Mouse (Mus musculus) Patski (cell line): ENCODE measurements around the gene Edrf1. TPM values are rescaled to one million over a fixed set of nuclear protein-coding genes. Genes with fewer than 3 reads are reported as not detected.

Source experiments
- ATAC-seq: fragments of 100-300 bp; one replicate; pipeline ENCODE4 v1.8.0; 2021
- CTCF ChIA-PET: fragments of 350-600 bp; sonication (Branson Sonifier 250); formaldehyde crosslinking; loops from one replicate; lab custom pipeline; 2022; ENCODE audit warnings: inconsistent platforms; lab: Charles Lee
- POLR2A ChIA-PET: fragments of 350-600 bp; sonication (Branson Sonifier 250); formaldehyde crosslinking; loops from one replicate; lab custom pipeline; 2022; ENCODE audit warnings: antibody characterized with exemption, inconsistent platforms; lab: Charles Lee
- DNase-seq: peaks from one replicate; pipeline ENCODE4 v3.0.0-alpha.2; 2011; ENCODE audit warnings: low read depth, low spot score
- H3K27me3 ChIP-seq: fragments of 371-371 bp; one replicate; pipeline ENCODE4 v1.5.1; 2021
- CTCF ChIP-seq: fragments of 100-300 bp; IDR thresholded peaks from one replicate; pipeline ENCODE4 v1.5.1; 2021
- in situ Hi-C: fragments of 300-500 bp; cut with MboI; formaldehyde crosslinking; loops from 3 replicates; pipeline ENCODE4 v1.11.1; 2018; ENCODE audit warnings: low pct_unique_long_range_greater_than_20kb, mixed read lengths
- polyA plus RNA-seq: library from polyadenylated mRNA; unstranded; gene quantifications from one replicate; pipeline ENCODE4 v1.2.3, GENCODE M21; 2021

Edrf1 gene
- polyA plus RNA-seq, 1 experiment from 2014 or later = 24.1 TPM

- no peak for TF ChIP-seq CTCF
Measured at GRCm38 (mm10) chr7:133609585-133609984, 27.8 kb upstream of the Edrf1 start.

DNA sequence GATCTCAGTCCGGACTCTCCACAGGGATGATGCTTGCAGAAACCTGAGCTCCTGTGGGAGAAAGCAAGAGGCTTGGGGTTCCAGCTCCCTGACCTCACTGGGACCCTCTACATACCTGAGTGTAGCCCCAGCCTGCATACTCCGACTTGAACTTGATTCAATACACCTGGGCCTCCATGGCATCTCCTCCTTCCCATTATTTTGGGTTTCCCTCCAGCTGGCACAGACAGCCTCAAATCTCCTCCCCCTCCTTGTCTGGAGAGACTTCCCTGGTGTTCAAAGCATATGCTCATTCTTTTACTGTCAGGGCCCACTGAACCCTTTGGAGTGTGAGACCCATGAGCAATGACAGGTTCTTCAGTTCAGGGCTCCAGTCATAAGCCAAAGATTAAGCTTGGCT is 24.4 kb upstream of the Edrf1 start:
- no peak for DNase-seq
- no peak for ATAC-seq
- CTCF ChIA-PET = interaction anchor here (0.6 to 2.8 kb wide), 2 partner anchors 24 to 65 kb away, joined by 3 to 9 read pairs; partner anchors contain the start of gene Edrf1
- H3K27me3 ChIP-seq = no peaks in the 10 kb centered on the region
- POLR2A ChIA-PET = no interaction called here
- no peak for TF ChIP-seq CTCF
- in situ Hi-C loops = no loop called here

More at GRCm38 (mm10) chr7:133609585-133609984, 27.8 kb upstream of the Edrf1 start:
- POLR2A ChIA-PET = no interaction called here
- CTCF ChIA-PET = interaction anchor here (1.2 kb wide), 1 partner anchor 32 kb away, joined by 3 read pairs; no protein-coding TSS in a partner anchor
- DNase-seq (no peak), ATAC-seq (no peak)
- in situ Hi-C loops = no loop called here
- no peaks in the 10 kb centered on the region for H3K27me3 ChIP-seq

GRCm38 (mm10) chr7:133620721-133621120 is 16.6 kb upstream of the Edrf1 start:
- TF ChIP-seq CTCF = peak; percentile 38
- no peak for ATAC-seq
- in situ Hi-C loops = no loop called here
- DNase-seq = no peak
- POLR2A ChIA-PET = no interaction called here
- H3K27me3 ChIP-seq = no peaks in the 10 kb centered on the region
- CTCF ChIA-PET = interaction anchor here (1.3 kb wide), 1 partner anchor 12 kb away, joined by 3 read pairs; no protein-coding TSS in a partner anchor

DNA sequence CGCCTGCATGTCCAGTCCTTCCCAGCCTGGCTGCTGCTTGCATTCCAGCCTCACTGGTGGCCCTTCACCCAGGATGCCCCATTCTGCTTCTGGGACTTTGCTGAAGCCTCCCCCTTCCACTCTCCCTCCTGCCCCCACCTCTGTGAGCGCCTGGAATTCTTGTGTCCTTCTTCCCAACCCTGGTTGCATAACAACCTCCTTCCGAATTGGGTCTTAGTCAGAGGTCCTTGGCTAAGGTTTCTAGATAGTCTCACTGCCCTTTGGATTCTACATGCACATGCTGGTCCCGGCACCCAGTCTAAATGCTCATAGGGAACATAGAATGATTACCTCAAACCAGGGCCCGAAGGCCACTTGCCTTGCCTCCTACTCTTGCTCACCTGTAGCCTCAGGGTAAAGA is 14.1 kb upstream of the Edrf1 start:
- ATAC-seq = no peak
- POLR2A ChIA-PET = no interaction called here
- DNase-seq = no peak
- H3K27me3 ChIP-seq = no peaks in the 10 kb centered on the region
- in situ Hi-C loops = no loop called here
- CTCF ChIA-PET = no interaction called here
- no peak for TF ChIP-seq CTCF

- in situ Hi-C loops = no loop called here
- POLR2A ChIA-PET = no interaction called here
- no peaks in the 10 kb centered on the region for H3K27me3 ChIP-seq
- DNase-seq (no peak), ATAC-seq (no peak)
- no peak for TF ChIP-seq CTCF
- CTCF ChIA-PET = interaction anchor here (1.4 kb wide), 1 partner anchor 10 kb away, joined by 4 read pairs; the partner anchor contains the start of gene Edrf1
Measured at GRCm38 (mm10) chr7:133627184-133627936, 10.0 kb upstream of the Edrf1 start.

GRCm38 (mm10) chr7:133630821-133631220 is 6.5 kb upstream of the Edrf1 start:
- H3K27me3 ChIP-seq = no peaks in the 10 kb centered on the region
- ChIA-PET POLR2A (no interaction called here), CTCF (interaction anchor here (1.3 kb wide), 1 partner anchor 14 kb away, joined by 4 read pairs; no protein-coding TSS in a partner anchor)
- DNase-seq (no peak), ATAC-seq (no peak)
- no peak for TF ChIP-seq CTCF
- in situ Hi-C loops = loop anchor here (10.0 kb wide), 2 partner anchors 316 to 466 kb away; no protein-coding TSS in a partner anchor

- ChIA-PET CTCF (interaction anchor here (1.0 to 1.3 kb wide), 2 partner anchors 522 to 626 kb away, joined by 3 read pairs; no protein-coding TSS in a partner anchor), POLR2A (no interaction called here)
- H3K27me3 ChIP-seq = no peaks in the 10 kb centered on the region
- in situ Hi-C loops = loop anchor here (10.0 kb wide), 2 partner anchors 318 to 468 kb away; no protein-coding TSS in a partner anchor
- ATAC-seq = no peak
- DNase-seq = no peak
- TF ChIP-seq CTCF = peak; percentile 69
Measured at GRCm38 (mm10) chr7:133632476-133632875, 4.9 kb upstream of the Edrf1 start.

GRCm38 (mm10) chr7:133634932-133635650 is 2.3 kb upstream of the Edrf1 start:
- ChIA-PET CTCF (interaction anchor here (1.0 to 1.1 kb wide), 2 partner anchors 9 to 542 kb away, joined by 3 to 4 read pairs; no protein-coding TSS in a partner anchor), POLR2A (no interaction called here)
- H3K27me3 ChIP-seq = no peaks in the 10 kb centered on the region
- in situ Hi-C loops = loop anchor here (5.0 to 10.0 kb wide), 3 partner anchors 320 to 598 kb away; no protein-coding TSS in a partner anchor
- DNase-seq (no peak), ATAC-seq (no peak)
- no peak for TF ChIP-seq CTCF

- in situ Hi-C loops = loop anchor here (5.0 to 10.0 kb wide), 3 partner anchors 322 to 600 kb away; no protein-coding TSS in a partner anchor
Measured at GRCm38 (mm10) chr7:133636738-133637352, 498 bp upstream of the Edrf1 start.

GRCm38 (mm10) chr7:133638306-133638705 is 963 bp downstream of the Edrf1 start:
- POLR2A ChIA-PET = interaction anchor here (0.7 kb wide), 1 partner anchor 71 kb away, joined by 3 read pairs; the partner anchor contains the start of gene Uros
- CTCF ChIA-PET = interaction anchor here (0.9 to 1.8 kb wide), 4 partner anchors 16 to 518 kb away, joined by 3 to 6 read pairs (median 4); no protein-coding TSS in a partner anchor
- no peak for TF ChIP-seq CTCF
- DNase-seq (peak; percentile 51), ATAC-seq (peak; percentile 48)
- no peaks in the 10 kb centered on the region for H3K27me3 ChIP-seq
- in situ Hi-C loops = loop anchor here (5.0 to 10.0 kb wide), 3 partner anchors 324 to 601 kb away; no protein-coding TSS in a partner anchor

More at GRCm38 (mm10) chr7:133636738-133637352, 498 bp upstream of the Edrf1 start:
- DNase-seq (no peak), ATAC-seq (peak; percentile 29)
- POLR2A ChIA-PET = interaction anchor here (0.7 to 1.1 kb wide), 7 partner anchors 62 to 1606 kb away, joined by 3 to 8 read pairs (median 6); no protein-coding TSS in a partner anchor
- no peaks in the 10 kb centered on the region for H3K27me3 ChIP-seq
- TF ChIP-seq CTCF = peak; percentile 93
- CTCF ChIA-PET = interaction anchor here (0.7 to 1.8 kb wide), 12 partner anchors 9 to 646 kb away, joined by 3 to 9 read pairs (median 4); no protein-coding TSS in a partner anchor
